In the genomic region with DNA sequence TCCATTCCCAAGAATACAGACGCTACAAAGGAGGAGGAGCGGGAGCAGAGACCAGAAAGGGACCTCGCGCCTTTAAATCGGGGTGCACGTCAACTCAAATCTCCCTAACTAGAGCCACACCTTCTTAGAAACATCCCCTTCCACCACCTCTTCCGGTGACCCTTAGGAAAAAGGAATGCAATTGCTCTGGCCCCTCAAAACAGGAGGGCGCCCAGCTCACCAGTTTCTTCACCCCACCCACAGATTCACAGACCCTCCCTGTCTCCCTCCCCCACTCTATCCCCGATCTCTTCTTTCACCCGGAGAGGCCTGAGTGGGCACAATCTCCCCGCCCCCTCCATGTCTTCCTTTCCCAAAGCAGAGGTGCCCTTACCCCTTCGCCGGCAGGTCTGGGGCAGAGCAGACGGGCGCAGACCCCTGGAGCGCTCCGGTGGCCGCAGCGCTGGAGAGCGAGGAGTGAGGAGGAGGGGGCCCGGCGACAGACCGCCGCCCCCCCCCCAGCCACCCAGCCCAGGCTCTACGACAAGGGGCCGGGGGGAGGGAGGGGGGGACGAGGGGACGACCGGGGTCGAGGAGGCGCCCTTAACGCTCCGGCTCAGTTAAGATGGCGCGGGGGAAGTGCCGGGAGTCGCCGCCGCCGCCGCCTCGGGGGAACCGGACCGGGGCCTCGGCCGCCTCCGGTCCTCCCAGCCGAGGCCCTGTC, we compare ENCODE assay signal across 8 mouse cellular contexts. TPM values are rescaled to one million over a fixed set of nuclear protein-coding genes. Genes with fewer than 3 reads are reported as not detected.
A peak's percentile ranks its signal among the peaks of the same experiment; 100 is the strongest.
DNase-seq lines count a peak whose midpoint lies in the region; ATAC-seq and TF ChIP-seq lines count a peak whose summit lies in the region.

No protein-coding gene starts in this region.

- peak overlapping the region; percentile 98 for H3K9ac ChIP-seq in CH12.LX (ENCODE audit: insufficient read depth, low read depth)
- H3K9ac ChIP-seq in heart, embryonic 13.5 days, result peak overlapping the region; percentile 100
- peak overlapping the region; percentile 99 for H3K9ac ChIP-seq in kidney, postnatal 0 days (ENCODE audit: low read depth, low read length)
- peak overlapping the region; percentile 100 for H3K9ac ChIP-seq in neural tube, embryonic 13.5 days

- H3K4me3 ChIP-seq in CH12.LX (replicated peaks in 1 of 3; ENCODE audit: low read depth in 2 of 3, low read length in 2 of 3, poor library complexity in 1 of 3), result peak overlapping the region; percentile 84 to 95 (median 89)
- peak overlapping the region; percentile 77 for H3K4me3 ChIP-seq in bone marrow macrophage, adult 2 months (ENCODE audit: insufficient read depth, low read length)
- H3K4me3 ChIP-seq in embryonic fibroblast, embryonic 13.5 days (ENCODE audit: insufficient read depth, low read length), result peak overlapping the region; percentile 63
- peak overlapping the region; percentile 99 for H3K4me3 ChIP-seq in heart, embryonic 13.5 days
- peak overlapping the region; percentile 79 for H3K4me3 ChIP-seq in kidney, postnatal 0 days (replicated peaks; ENCODE audit: low read depth, low read length)
- peak overlapping the region; percentile 100 for H3K4me3 ChIP-seq in neural tube, embryonic 13.5 days

- peak overlapping the region; percentile 53 for H3K27ac ChIP-seq in CH12.LX (ENCODE audit: insufficient read depth, low read depth)
- peak overlapping the region; percentile 72 for H3K27ac ChIP-seq in bone marrow macrophage, adult 2 months (ENCODE audit: insufficient read depth, low read depth, low read length)
- peak overlapping the region; percentile 62 for H3K27ac ChIP-seq in embryonic fibroblast, embryonic 13.5 days (ENCODE audit: insufficient read depth, low read length)
- H3K27ac ChIP-seq in heart, embryonic 13.5 days (replicated peaks), result peak overlapping the region; percentile 98
- H3K27ac ChIP-seq in kidney, postnatal 0 days, result peak overlapping the region; percentile 98
- peak overlapping the region; percentile 98 for H3K27ac ChIP-seq in neural tube, embryonic 13.5 days (replicated peaks)

- DNase-seq in CH12.LX (ENCODE audit: extremely low read depth), result peak; percentile 47
- peak; percentile 82 for DNase-seq in kidney, postnatal 0 days (ENCODE audit: low spot score)
- peak; percentile 34 to 54 for DNase-seq in lung, adult 18-20 months
- DNase-seq in testis, postnatal 14 days (ENCODE audit: low spot score), result peak; percentile 69

- in situ Hi-C loops in CH12.LX (cut with MboI; ENCODE audit: low pct_ligation_motif_present, low pct_unique_long_range_greater_than_20kb, low sequenced_read_pairs), result no loop called here

- peaks cover 2 to 36% of the 10 kb centered on the region in 2 experiments; a peak in 2 of 4 replicates for H3K4me1 ChIP-seq in CH12.LX (ENCODE audit: control insufficient read depth in 1 of 2, insufficient read depth in 2 of 2)
- peaks cover 12% of the 10 kb centered on the region for H3K4me1 ChIP-seq in bone marrow macrophage, adult 2 months (ENCODE audit: control insufficient read depth, insufficient read depth, low read length)
- H3K4me1 ChIP-seq in embryonic fibroblast, embryonic 13.5 days (ENCODE audit: control insufficient read depth, insufficient read depth, low read length), result peaks cover 2% of the 10 kb centered on the region; the same call in 1 of the 2 replicates
- peaks cover 27% of the 10 kb centered on the region for H3K4me1 ChIP-seq in heart, embryonic 13.5 days
- peaks cover 4% of the 10 kb centered on the region; the same call in 1 of the 2 replicates for H3K4me1 ChIP-seq in kidney, postnatal 0 days (replicated peaks; ENCODE audit: insufficient read depth, low read length)
- peaks cover 41% of the 10 kb centered on the region for H3K4me1 ChIP-seq in neural tube, embryonic 13.5 days (replicated peaks)

- peak overlapping the region; percentile 100 for H3K4me2 ChIP-seq in CH12.LX (ENCODE audit: insufficient read depth, low read depth, poor library complexity, severe bottlenecking)
- H3K4me2 ChIP-seq in heart, embryonic 13.5 days, result peak overlapping the region; percentile 94
- H3K4me2 ChIP-seq in kidney, postnatal 0 days (ENCODE audit: low read length), result peak overlapping the region; percentile 88
- peak overlapping the region; percentile 94 for H3K4me2 ChIP-seq in neural tube, embryonic 13.5 days

- dilution Hi-C loops in CH12.LX (cut with MboI; ENCODE audit: extremely low pct_ligation_motif_present, extremely low pct_unique_long_range_greater_than_20kb, low sequenced_read_pairs), result no loop called here

- ATAC-seq in heart, embryonic 13.5 days (ENCODE audit: extremely low read depth, insufficient number of reproducible peaks, low FRiP score, low TSS enrichment), result peak; percentile 40
- peak; percentile 65 for ATAC-seq in kidney, postnatal 0 days (replicated peaks; ENCODE audit: low FRiP score, low read depth)
- peak; percentile 71 for ATAC-seq in neural tube, embryonic 13.5 days (ENCODE audit: low read depth)

- no peak for TF ChIP-seq EP300 in CH12.LX (IDR thresholded peaks at IDR 0.05; ENCODE audit: low read length)

- no peak for TF ChIP-seq RAD21 in CH12.LX (IDR thresholded peaks at IDR 0.05; ENCODE audit: low read depth, low read length)

- H3K79me2 ChIP-seq in CH12.LX (replicated peaks; ENCODE audit: control insufficient read depth, extremely low read depth, insufficient read depth, poor library complexity, severe bottlenecking), result peaks cover 44% of the 10 kb centered on the region

- no peaks in the 10 kb centered on the region for H3K9me3 ChIP-seq in CH12.LX (replicated peaks; ENCODE audit: low read length)
- H3K9me3 ChIP-seq in heart, embryonic 13.5 days, result no peaks in the 10 kb centered on the region
- no peaks in the 10 kb centered on the region for H3K9me3 ChIP-seq in kidney, postnatal 0 days (replicated peaks; ENCODE audit: low read length)
- H3K9me3 ChIP-seq in neural tube, embryonic 13.5 days, result no peaks in the 10 kb centered on the region

- TF ChIP-seq POLR2A in CH12.LX (IDR thresholded peaks at IDR 0.05; ENCODE audit: low read depth, low read length), result peak; percentile 45
- no peak for TF ChIP-seq POLR2A in bone marrow macrophage, adult 2 months (IDR thresholded peaks at IDR 0.05; ENCODE audit: borderline replicate concordance, low read depth, low read length)
- TF ChIP-seq POLR2A in embryonic fibroblast, embryonic 13.5 days (IDR thresholded peaks at IDR 0.05; ENCODE audit: low read depth, low read length), result peak; percentile 48; the same call in 1 of the 2 replicates

- no peak for TF ChIP-seq CTCF in CH12.LX (conservative IDR thresholded peaks at IDR 0.05 in 1 of 2, IDR thresholded peaks at IDR 0.05 in 1 of 2; ENCODE audit: low read depth in 2 of 2, low read length in 2 of 2)
- no peak for TF ChIP-seq CTCF in bone marrow macrophage, adult 2 months (IDR thresholded peaks at IDR 0.05; ENCODE audit: low read depth, low read length)
- TF ChIP-seq CTCF in embryonic fibroblast, embryonic 13.5 days (IDR thresholded peaks at IDR 0.05; ENCODE audit: borderline replicate concordance, insufficient read depth, low read length), result no peak
- no peak for TF ChIP-seq CTCF in kidney, postnatal 0 days (IDR thresholded peaks at IDR 0.05; ENCODE audit: low read depth)

- under 1% methylated on average over 36 of the region's 48 CpGs for WGBS in heart, embryonic 13.5 days
- under 1% methylated on average over 27 of the region's 48 CpGs for WGBS in kidney, postnatal 0 days
- WGBS in neural tube, embryonic 13.5 days, result 0% methylated on average over 41 of the region's 48 CpGs

- H3K27me3 ChIP-seq in CH12.LX (replicated peaks), result no peaks in the 10 kb centered on the region
- H3K27me3 ChIP-seq in heart, embryonic 13.5 days (replicated peaks), result no peaks in the 10 kb centered on the region
- no peaks in the 10 kb centered on the region for H3K27me3 ChIP-seq in kidney, postnatal 0 days (ENCODE audit: insufficient read depth, low read length)
- H3K27me3 ChIP-seq in neural tube, embryonic 13.5 days, result no peaks in the 10 kb centered on the region

- peaks cover 11 to 19% of the 10 kb centered on the region in 2 experiments for H3K36me3 ChIP-seq in CH12.LX (replicated peaks in 1 of 2; ENCODE audit: control insufficient read depth in 1 of 2, insufficient read depth in 1 of 2, low read length in 1 of 2)
- H3K36me3 ChIP-seq in heart, embryonic 13.5 days, result peaks cover 16% of the 10 kb centered on the region
- H3K36me3 ChIP-seq in kidney, postnatal 0 days (ENCODE audit: insufficient read depth, low read length), result peaks cover 7% of the 10 kb centered on the region; the same call in 1 of the 2 replicates
- no peaks in the 10 kb centered on the region for H3K36me3 ChIP-seq in neural tube, embryonic 13.5 days

TF ChIP-seq in CH12.LX, 34 proteins besides CTCF, POLR2A, EP300 and RAD21:
- TF ChIP-seq MXI1 (IDR thresholded peaks at IDR 0.05; ENCODE audit: low read depth, low read length), result peak; percentile 33
- no peak for TF ChIP-seq MYC (IDR thresholded peaks at IDR 0.05; ENCODE audit: low read depth, low read length)
- TF ChIP-seq TBP (conservative IDR thresholded peaks at IDR 0.05; ENCODE audit: low read depth, low read length), result 0 out of 2 replicates have a peak, but pooled peaks have one; percentile 35
TF ChIP-seq in CH12.LX: peak in this region for 2.

RNA-seq across cellular contexts. Expression of gene Taok1, which starts 0.6 kb away (rescaled TPM):
- total RNA-seq in CH12.LX (2012; rRNA removed) (8.9 and 10.9 TPM in 2 replicates), CH12.LX (2014; rRNA removed) (13.7 and 15.7 TPM in 2 replicates)
- polyA plus RNA-seq in CH12.LX (2012; ENCODE audit: insufficient read length, low read depth), result 9.7 and 11.6 TPM in 2 replicates
- 38.5 and 40.3 TPM in 2 replicates for polyA plus RNA-seq in bone marrow macrophage, adult 2 months (2012; ENCODE audit: insufficient read depth, insufficient read length, missing spikeins)
- polyA plus RNA-seq in embryonic fibroblast, embryonic 13.5 days (2011; ENCODE audit: insufficient read length, low read depth, missing spikeins), result 62.1 and 64.5 TPM in 2 replicates
- 10.1 and 11.8 TPM in 2 replicates for polyA plus RNA-seq in heart, embryonic 13.5 days (2015; fragmentation: Nextera tagmentation; extraction: Ambion mirVana)
- polyA plus RNA-seq in kidney, postnatal 0 days (2015; fragmentation: Nextera tagmentation; extraction: Ambion mirVana), result 17.5 and 17.7 TPM in 2 replicates
- polyA plus RNA-seq in neural tube, embryonic 13.5 days (2015; fragmentation: Nextera tagmentation; extraction: Ambion mirVana), result 18.3 and 18.8 TPM in 2 replicates

Comparison
In these comparisons a context has a peak if more than half of its experiments do, and no peak if none do; other contexts are left out.
1. Peak in every context shown above with its lines: DNase-seq, ATAC-seq, H3K4me3 ChIP-seq and H3K27ac ChIP-seq.